Mouse (Mus musculus): ENCODE data around the gene Gng8.

- no peak for TF ChIP-seq POLR2A (IDR thresholded peaks at IDR 0.05; ENCODE audit: borderline replicate concordance, low read depth, low read length)
- TF ChIP-seq CTCF (IDR thresholded peaks at IDR 0.05; ENCODE audit: low read depth, low read length) = no peak
These were observed 15.0 kb upstream of the Gng8 start for GRCm38 (mm10) chr7:16876608-16877007.

Data from bone marrow macrophage, adult 2 months (primary cell).